Mouse (Mus musculus) liver, adult 2 months (tissue): ENCODE results near the gene Slc16a12. TPM values are rescaled to one million over a fixed set of nuclear protein-coding genes. Genes with fewer than 3 reads are reported as not detected.

Experiments used
- DNase-seq: peaks from one replicate; pipeline ENCODE4 v3.0.0-alpha.2; 2011; ENCODE audit warnings: low read depth, low spot score; ENCODE audit errors: extremely low read depth
- H3K27ac ChIP-seq: fragments of 200-500 bp; replicated peaks from 2 replicates; pipeline ENCODE4 v1.5.1; 2012; ENCODE audit warnings: low read depth, mild to moderate bottlenecking, control low read depth, inconsistent platforms, low read length; ENCODE audit not compliant: insufficient read depth
- H3K27me3 ChIP-seq: fragments of 200-500 bp; 2 replicates; pipeline ENCODE4 v1.6.1; 2012; ENCODE audit warnings: mild to moderate bottlenecking, moderate library complexity, low read length, inconsistent platforms; ENCODE audit not compliant: control insufficient read depth, insufficient read depth
- H3K36me3 ChIP-seq: fragments of 200-500 bp; 2 replicates; pipeline ENCODE4 v1.6.1; 2012; ENCODE audit warnings: low read length, inconsistent platforms; ENCODE audit not compliant: control insufficient read depth, insufficient read depth
- H3K4me1 ChIP-seq: fragments of 200-500 bp; 2 replicates; pipeline ENCODE4 v1.6.1; 2011; ENCODE audit warnings: low read length; ENCODE audit not compliant: control insufficient read depth, insufficient read depth
- H3K4me3 ChIP-seq: fragments of 200-500 bp; 2 replicates; pipeline ENCODE4 v1.5.1; 2011; ENCODE audit warnings: low read depth, mild to moderate bottlenecking, control low read depth, low read length, moderate library complexity; ENCODE audit not compliant: insufficient read depth
- H3K79me2 ChIP-seq: fragments of 200-500 bp; 2 replicates; pipeline ENCODE4 v1.6.1; 2012; ENCODE audit warnings: inconsistent platforms, mild to moderate bottlenecking, low read length, moderate library complexity; ENCODE audit not compliant: control insufficient read depth, insufficient read depth
- H3K9ac ChIP-seq: fragments of 200-500 bp; 2 replicates; pipeline ENCODE4 v1.6.1; 2012; ENCODE audit warnings: low read depth, mild to moderate bottlenecking, control low read depth, inconsistent platforms, low read length
- CTCF ChIP-seq: fragments of 200-500 bp; IDR thresholded peaks from 2 replicates; pipeline ENCODE4 v1.5.1; 2011; ENCODE audit warnings: low read depth, low read length, control low read depth
- POLR2A ChIP-seq: fragments of 200-500 bp; IDR thresholded peaks from 2 replicates; pipeline ENCODE4 v1.6.1; 2011; ENCODE audit warnings: low read length, control low read depth; ENCODE audit not compliant: insufficient read depth; ENCODE audit errors: extremely low read depth
- WGBS: fragments of 180-500 bp; shearing (Covaris S2); methylation state at CpG from one replicate; pipeline ENCODE4 v1.1.7; 2018; 5-methylcytosine and 5-hydroxymethylcytosine counted together
- polyA plus RNA-seq: library from polyadenylated mRNA; depleted of rRNA; stranded (reverse); fragments of >200 nt; gene quantifications from 2 replicates; pipeline ENCODE4 v1.2.3, GENCODE M21; 2012; rRNA removed
- total RNA-seq: library from RNA; depleted of rRNA; stranded (reverse); fragments of >200 nt; gene quantifications from 2 replicates; pipeline ENCODE4 v1.2.3, GENCODE M21; 2014; rRNA removed

Gene Slc16a12
- total and polyA plus RNA-seq, 2 experiments, result 18.6 to 85.9 TPM

DNA sequence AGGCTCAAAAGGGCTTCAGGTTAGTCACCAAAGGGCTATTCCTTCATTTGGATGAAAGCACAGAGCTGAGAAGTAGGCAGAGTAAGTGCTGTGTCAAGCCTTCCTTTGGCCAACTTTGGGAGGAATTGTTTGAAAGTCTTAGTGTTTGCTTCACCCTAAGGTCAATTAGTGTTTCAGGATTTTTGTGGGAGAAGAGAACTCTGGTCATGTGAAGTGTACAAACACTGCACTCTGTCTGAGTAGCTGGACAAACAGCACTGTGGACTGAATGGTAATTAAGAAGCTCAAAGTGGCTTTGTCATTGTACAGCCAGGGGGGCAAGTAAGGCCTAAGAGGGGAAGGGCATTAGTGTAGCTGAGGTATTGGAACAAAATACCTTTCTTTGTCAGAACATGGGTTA is 115.6 kb downstream of the Slc16a12 start:
- H3K36me3 ChIP-seq, result no peaks in the 10 kb centered on the region
- no peak for TF ChIP-seq POLR2A
- TF ChIP-seq CTCF, result no peak
- H3K4me1 ChIP-seq, result no peaks in the 10 kb centered on the region
- no peak for DNase-seq
- no peaks in the 10 kb centered on the region for H3K27me3 ChIP-seq
- no peak overlapping the region for H3K4me3 ChIP-seq
- no peak overlapping the region for H3K9ac ChIP-seq
- H3K79me2 ChIP-seq, result no peaks in the 10 kb centered on the region
- H3K27ac ChIP-seq, result no peak overlapping the region

DNA sequence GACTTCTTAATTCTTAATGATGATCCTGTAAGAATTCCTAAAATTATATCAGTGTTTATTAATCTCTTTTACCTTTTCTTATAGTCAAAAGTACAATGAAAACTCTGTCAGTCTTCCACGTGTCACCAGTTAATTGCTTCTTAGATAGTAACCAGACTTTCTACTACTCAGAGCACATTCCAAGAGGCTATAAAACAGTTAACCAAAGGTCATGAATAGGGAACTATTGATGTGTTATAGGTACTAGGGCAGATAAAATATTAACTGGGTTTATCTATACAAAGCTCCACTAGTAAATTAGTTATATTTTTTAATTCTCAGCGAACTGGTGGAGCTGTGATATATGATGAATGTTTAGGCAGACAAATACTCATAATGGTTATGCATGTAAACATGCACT is 119.6 kb downstream of the Slc16a12 start:
- no peaks in the 10 kb centered on the region for H3K27me3 ChIP-seq
- H3K4me1 ChIP-seq, result no peaks in the 10 kb centered on the region
- 73% methylated on average over 2 of the region's 2 CpGs for WGBS
- TF ChIP-seq CTCF, result no peak
- H3K4me3 ChIP-seq, result no peak overlapping the region
- H3K79me2 ChIP-seq, result no peaks in the 10 kb centered on the region
- H3K27ac ChIP-seq, result no peak overlapping the region
- no peaks in the 10 kb centered on the region for H3K36me3 ChIP-seq
- no peak for DNase-seq
- H3K9ac ChIP-seq, result no peak overlapping the region

DNA sequence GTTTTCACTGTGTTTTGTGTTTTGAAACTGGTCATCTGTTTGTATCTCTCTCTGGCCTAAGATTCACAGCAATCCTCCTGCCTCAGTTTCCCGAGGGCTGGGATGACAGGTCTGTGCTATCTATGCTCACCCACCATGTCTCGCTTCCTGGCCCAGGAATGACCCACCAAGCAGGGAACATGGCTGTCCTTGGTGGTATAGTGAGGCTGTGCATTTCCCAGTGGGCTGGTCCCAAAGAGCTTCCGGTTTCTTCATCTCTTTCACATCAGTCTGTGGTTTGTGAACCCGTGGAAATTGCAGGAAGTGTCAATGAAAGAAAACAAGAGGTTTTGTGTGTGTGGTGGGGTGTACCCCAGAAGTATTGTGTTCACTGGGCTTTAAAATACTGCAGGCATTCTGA is 122.4 kb downstream of the Slc16a12 start:
- no peaks in the 10 kb centered on the region for H3K27me3 ChIP-seq
- no peak for DNase-seq
- no peaks in the 10 kb centered on the region for H3K36me3 ChIP-seq
- no peaks in the 10 kb centered on the region for H3K79me2 ChIP-seq
- no peak overlapping the region for H3K27ac ChIP-seq
- H3K9ac ChIP-seq, result no peak overlapping the region
- H3K4me1 ChIP-seq, result no peaks in the 10 kb centered on the region
- TF ChIP-seq CTCF (no peak), POLR2A (no peak)
- no peak overlapping the region for H3K4me3 ChIP-seq
- WGBS, result 90% methylated on average over 4 of the region's 4 CpGs

DNA sequence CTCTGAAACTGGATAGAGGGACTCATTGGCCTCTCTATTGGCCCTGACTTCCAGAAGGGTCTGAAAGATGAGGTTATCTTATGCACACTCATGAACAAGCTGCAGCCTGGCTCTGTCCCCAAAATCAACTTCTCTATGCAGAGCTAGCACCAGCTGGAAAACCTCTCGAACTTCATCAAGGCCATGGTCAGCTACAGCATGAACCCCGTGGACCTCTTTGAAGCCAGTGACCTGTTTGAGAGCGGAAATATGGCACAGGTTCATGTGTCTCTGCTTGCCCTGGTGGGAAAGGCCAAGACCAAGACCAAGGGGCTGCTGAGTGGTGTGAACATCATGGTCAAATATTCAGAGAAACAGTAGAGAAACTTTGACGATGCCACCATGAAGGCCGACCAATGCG is 123.3 kb downstream of the Slc16a12 start:
- no peaks in the 10 kb centered on the region for H3K36me3 ChIP-seq
- no peak for TF ChIP-seq CTCF
- TF ChIP-seq POLR2A, result no peak
- H3K9ac ChIP-seq, result no peak overlapping the region
- H3K4me3 ChIP-seq, result no peak overlapping the region
- H3K79me2 ChIP-seq, result no peaks in the 10 kb centered on the region
- no peaks in the 10 kb centered on the region for H3K27me3 ChIP-seq
- 91% methylated on average over 6 of the region's 6 CpGs for WGBS
- DNase-seq, result no peak
- H3K4me1 ChIP-seq, result no peaks in the 10 kb centered on the region
- H3K27ac ChIP-seq, result no peak overlapping the region

DNA sequence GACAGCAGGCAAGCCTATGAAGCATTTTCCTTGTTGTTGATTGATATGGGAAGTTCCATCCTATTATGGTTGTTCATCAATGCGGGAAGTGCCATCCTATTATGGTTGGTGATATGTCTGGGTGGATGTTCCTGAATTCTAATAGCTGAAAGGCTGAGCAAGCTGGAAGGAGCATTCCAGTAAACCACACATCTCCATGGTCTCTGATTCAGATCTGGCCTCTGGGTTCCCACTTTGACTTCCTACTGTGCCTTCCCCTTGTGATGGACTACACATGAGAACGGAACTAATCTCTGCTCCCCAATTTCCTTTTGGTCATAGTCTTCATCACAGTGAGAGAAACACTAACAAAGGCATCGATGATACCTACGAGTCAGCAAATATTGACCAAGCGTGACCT is 126.2 kb downstream of the Slc16a12 start:
- no peak overlapping the region for H3K27ac ChIP-seq
- no peak for TF ChIP-seq CTCF
- TF ChIP-seq POLR2A, result no peak
- H3K79me2 ChIP-seq, result no peaks in the 10 kb centered on the region
- no peaks in the 10 kb centered on the region for H3K27me3 ChIP-seq
- no peak overlapping the region for H3K4me3 ChIP-seq
- no peak for DNase-seq
- H3K36me3 ChIP-seq, result no peaks in the 10 kb centered on the region
- no peak overlapping the region for H3K9ac ChIP-seq
- no peaks in the 10 kb centered on the region for H3K4me1 ChIP-seq
- WGBS, result 58% methylated on average over 5 of the region's 5 CpGs

Other genes with a start within 250 kb of the Slc16a12 start
- gene Lipa, start 219.8 kb downstream of the Slc16a12 start, total RNA-seq, result 159 and 192 TPM in 2 replicates
- 137 and 146 TPM in 2 replicates for gene Lipa, start 219.8 kb downstream of the Slc16a12 start, polyA plus RNA-seq
- 3.6 and 8.0 TPM in 2 replicates for gene Ifit2, start 196.6 kb downstream of the Slc16a12 start, total RNA-seq
- gene Ifit2, start 196.6 kb downstream of the Slc16a12 start, polyA plus RNA-seq, result 0.29 and 0.35 TPM in 2 replicates
- gene Ifit3, start 163.8 kb downstream of the Slc16a12 start, total RNA-seq, result 21.3 and 39.2 TPM in 2 replicates
- 3.4 and 5.8 TPM in 2 replicates for gene Ifit3, start 163.8 kb downstream of the Slc16a12 start, polyA plus RNA-seq
- gene Ifit1bl1, start 145.3 kb downstream of the Slc16a12 start, total RNA-seq, result 0.34 and 0.92 TPM in 2 replicates
- gene Ifit1bl1, start 145.3 kb downstream of the Slc16a12 start, polyA plus RNA-seq, result 0.07 and 0.18 TPM in 2 replicates
- gene Ifit3b, start 139.3 kb downstream of the Slc16a12 start, total RNA-seq, result 5.5 and 9.7 TPM in 2 replicates
- 1.3 and 1.8 TPM in 2 replicates for gene Ifit3b, start 139.3 kb downstream of the Slc16a12 start, polyA plus RNA-seq
- 0.07 and 0.09 TPM in 2 replicates for gene Ifit1bl2, start 106.5 kb downstream of the Slc16a12 start, total RNA-seq
- not detected in 2 replicates for gene Ifit1bl2, start 106.5 kb downstream of the Slc16a12 start, polyA plus RNA-seq
- 9.6 and 15.9 TPM in 2 replicates for gene Ifit1, start 106.4 kb downstream of the Slc16a12 start, total RNA-seq
- gene Ifit1, start 106.4 kb downstream of the Slc16a12 start, polyA plus RNA-seq, result 4.2 and 7.0 TPM in 2 replicates
- 196 and 259 TPM in 2 replicates for gene Pank1, start 132.2 kb upstream of the Slc16a12 start, total RNA-seq
- gene Pank1, start 132.2 kb upstream of the Slc16a12 start, polyA plus RNA-seq, result 14.1 and 18.8 TPM in 2 replicates
- gene Kif20b, start 175.1 kb upstream of the Slc16a12 start, total RNA-seq, result 0.65 and 0.94 TPM in 2 replicates
- gene Kif20b, start 175.1 kb upstream of the Slc16a12 start, polyA plus RNA-seq, result not detected in 2 replicates